Mouse (Mus musculus) embryo, embryonic 11 days (tissue): Measurements from ENCODE around the gene Lipa.
A peak's percentile ranks its signal among the peaks of the same experiment; 100 is the strongest.

Source experiments
- DNase-seq: peaks from one replicate; pipeline ENCODE4 v3.0.0-alpha.2; 2015

The Lipa gene

GRCm38 (mm10) chr19:34521978-34522377 lies 5.3 kb downstream of the Lipa start:
- DNase-seq: no peak

- no peak for DNase-seq
Observed at GRCm38 (mm10) chr19:34521361-34521760, 5.9 kb downstream of the Lipa start.

- no peak for DNase-seq
Observed at GRCm38 (mm10) chr19:34520051-34520450, 7.2 kb downstream of the Lipa start.

- no peak for DNase-seq
Observed at GRCm38 (mm10) chr19:34519646-34520045, 7.6 kb downstream of the Lipa start.

GRCm38 (mm10) chr19:34518786-34519185 lies 8.5 kb downstream of the Lipa start:
- no peak for DNase-seq

DNA sequence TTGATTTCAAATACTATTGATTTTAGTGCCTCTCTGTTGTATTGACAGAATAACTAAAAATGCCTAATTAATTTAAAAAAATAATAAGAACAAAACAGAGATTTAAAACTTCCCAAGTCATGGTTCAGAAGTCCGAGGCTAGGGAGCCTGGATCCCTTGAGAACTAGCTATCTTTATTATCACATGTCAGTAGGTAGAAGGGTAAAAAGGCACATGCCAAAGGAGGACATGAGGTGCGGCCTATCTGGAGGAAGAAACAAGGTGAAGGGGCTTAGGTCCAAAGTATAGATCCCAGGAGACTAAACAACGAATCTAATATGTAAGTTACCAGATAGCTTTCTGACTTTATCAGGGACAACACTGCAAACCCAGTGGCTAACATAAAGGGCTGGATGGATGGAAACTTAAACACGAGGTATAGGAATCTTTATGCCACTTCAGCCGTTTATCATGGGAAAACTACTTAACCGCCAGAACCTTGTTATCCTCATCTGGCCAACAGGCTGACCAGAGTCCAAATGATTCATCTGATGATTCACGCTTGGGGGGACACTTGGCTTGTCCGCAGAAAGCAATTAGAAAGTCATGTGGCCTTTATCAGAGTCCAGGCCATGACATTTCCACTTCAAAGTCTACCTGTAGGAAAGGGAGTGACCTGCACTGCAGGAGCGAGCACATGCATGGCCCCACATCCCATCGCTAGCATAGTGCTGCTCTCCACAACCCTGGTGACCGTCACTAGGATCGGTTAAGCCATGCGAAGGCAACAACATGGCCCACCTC lies 9.3 kb downstream of the Lipa start:
- no peak for DNase-seq

DNA sequence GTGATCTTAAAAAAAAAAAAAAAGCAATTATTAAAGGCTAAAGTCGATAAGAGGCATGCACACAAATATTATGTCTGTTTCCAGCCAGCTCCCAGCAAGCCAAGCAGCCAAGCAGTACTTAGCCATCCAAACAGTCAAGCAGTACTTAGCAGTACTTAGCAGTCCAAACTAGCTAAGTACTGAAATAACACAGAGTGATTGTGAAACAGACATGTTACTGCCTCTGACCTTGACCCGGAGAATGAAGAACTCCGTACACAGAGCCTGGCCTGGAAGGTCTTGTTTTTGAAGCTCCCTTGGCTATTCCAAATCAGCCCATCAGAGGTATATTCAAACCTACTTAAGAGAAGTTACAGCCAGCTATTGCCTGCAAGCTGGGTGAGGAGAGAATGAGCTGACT lies 10.1 kb downstream of the Lipa start:
- DNase-seq: no peak

DNA sequence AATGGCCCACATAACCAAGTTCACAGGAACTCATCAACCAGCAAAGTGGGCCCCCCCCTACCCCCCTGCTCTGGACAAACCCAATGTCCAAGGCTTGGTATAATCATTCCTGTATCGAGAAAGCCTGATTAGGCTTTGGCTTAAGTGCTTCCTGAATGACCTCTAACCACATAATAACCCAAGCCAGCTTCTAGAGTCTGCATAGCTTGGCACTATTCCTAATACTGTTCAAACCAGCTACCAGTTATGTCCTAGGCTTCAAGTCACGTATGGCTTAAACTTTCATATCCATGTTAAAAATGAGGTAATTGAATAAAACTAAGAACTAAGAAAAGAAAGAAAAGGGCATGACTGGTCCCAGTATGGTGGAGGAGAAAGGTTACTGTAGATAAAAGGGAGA lies 10.9 kb downstream of the Lipa start:
- no peak for DNase-seq

- no peak for DNase-seq
Observed at GRCm38 (mm10) chr19:34515681-34516080, 11.6 kb downstream of the Lipa start.

- DNase-seq: peak; percentile 8
Observed at GRCm38 (mm10) chr19:34511528-34511927, 15.7 kb downstream of the Lipa start.

DNA sequence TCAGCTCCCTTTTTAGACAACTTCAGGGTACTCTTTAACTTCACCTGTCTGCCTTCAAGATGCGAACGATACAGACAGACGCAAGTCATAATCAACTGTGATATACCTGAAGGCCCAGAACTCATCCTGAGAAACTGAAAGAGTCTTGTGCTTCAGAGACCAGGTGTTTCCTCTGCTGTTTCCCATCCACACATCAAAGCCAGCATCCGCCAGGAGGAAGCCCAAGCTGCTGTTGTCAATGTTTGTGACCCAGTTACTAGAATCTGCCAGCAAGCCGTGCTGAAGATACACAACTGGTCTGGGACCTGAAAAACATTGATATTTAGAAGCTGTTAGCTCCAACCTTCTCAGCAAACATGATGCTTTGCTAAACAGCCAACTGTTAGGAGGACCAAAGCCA lies 16.6 kb downstream of the Lipa start:
- no peak for DNase-seq

DNA sequence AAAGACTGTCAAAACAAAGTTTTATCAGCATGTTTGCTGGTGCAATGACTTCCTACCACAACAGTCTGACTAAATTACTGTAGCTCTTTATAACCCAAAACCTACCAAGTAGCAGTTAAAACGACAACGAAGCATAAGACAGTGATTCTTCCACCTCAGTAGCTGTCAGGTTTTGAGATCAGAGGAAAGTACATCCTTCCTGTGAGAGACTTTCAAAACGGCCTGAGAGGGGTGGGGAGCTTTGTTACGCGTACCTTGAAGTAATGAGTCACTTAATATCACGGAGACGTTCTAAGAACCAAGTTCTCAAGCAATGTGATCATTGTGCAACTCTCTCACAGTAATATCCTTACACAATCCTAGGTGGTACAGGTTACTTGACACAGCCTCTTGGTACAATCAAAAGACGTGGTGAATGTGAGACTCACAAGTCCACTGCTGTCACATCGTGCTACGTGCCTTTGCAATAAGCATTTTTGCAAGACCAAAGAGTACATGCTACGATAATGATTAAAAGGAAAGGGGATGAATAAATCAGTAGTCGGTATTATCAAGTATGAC lies 22.0 kb downstream of the Lipa start:
- no peak for DNase-seq

DNA sequence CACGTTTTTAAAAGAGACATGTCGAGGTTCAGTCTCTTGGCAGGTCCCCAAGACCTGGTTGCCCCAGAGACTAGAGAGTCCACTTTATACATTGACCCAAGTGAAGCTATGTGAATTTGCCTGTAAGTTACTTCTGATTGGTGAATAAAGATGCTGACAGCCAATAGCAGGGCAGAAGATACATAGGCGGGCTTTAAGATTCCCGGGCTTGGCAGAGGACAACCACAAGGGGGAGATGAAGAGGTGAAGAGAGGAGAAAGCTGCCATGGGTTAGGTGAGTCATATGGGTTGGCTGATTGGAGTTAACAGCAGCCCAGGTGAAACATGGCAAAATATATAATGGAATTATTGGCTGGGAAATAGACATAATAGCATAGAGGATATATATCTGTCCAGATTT lies 26.5 kb downstream of the Lipa start:
- peak; percentile 62 for DNase-seq

GRCm38 (mm10) chr19:34496353-34496752 lies 30.9 kb downstream of the Lipa start:
- DNase-seq: no peak

GRCm38 (mm10) chr19:34493859-34494258 lies 33.4 kb downstream of the Lipa start:
- DNase-seq: no peak

DNA sequence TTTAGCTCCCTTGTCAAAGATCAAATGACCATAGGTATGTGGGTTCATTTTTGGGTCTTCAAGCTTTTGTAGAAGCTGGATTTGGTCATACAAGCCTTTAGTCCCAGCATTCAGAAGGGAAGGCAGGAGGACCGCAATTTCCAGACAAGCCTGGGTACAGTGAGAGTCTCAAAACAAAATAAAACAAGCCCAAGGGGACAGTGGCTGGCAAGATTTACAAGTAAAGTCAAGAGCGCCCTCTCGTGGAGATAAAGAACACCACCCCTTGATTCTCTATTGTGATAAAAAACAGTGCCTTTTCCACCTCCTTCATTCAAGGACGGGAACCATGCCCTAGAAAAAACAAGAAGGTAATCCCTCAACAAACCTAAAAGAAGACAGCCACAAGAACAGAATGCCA lies 43.7 kb downstream of the Lipa start:
- DNase-seq: peak; percentile 84

DNA sequence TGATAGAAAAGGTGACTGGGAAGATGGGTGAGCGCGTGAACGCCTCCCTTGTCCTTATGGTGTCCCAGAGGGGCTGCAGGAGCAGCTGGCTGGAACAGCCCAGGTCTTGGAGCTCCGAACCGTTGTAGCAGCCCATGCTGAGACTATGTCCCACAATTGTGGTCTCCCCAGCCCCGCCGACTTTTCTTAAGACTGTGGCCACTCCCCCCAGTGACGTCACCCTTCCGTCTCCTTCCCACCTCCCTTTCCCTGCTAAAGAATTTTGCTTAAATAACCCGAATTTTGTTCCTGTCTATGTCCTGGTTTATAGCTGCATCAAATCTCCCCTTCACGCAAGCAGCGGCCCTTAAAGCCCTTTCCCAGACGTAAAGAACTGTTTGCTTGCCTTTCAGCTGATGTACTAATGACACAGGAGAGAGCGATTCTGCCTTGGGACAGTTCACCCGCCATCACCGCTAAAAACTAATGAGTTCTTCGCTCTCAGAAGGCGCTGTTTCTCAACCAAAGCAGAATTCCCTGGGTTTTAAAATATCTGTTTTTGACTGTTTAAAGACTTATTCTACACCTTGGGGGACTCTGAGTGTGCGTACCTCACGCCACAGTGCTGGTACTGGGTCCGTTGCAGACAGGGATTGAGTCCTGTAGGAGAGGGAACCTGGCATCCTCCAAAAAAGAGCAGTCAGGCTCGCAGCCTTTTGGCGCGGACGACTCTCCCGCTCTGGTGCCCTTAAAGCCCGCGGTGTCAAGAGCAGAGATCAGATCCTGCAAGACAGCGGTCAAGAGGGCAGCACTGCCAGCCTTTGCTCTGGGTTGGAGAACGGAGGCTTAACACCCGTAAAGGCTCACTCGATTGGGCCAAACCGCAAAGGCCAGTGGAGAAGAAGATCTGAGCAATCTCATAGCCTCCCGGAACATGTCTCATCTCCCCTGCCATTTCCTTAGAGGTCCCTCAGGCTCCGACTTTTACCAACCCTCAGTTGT lies 52.0 kb downstream of the Lipa start, which contains the start of gene Ch25h:
TSS of gene Ch25h (minus strand) at position 174 of the 981 bp plus-strand sequence.
- peak; percentile 76 for DNase-seq

- peak; percentile 18 for DNase-seq
Observed at GRCm38 (mm10) chr19:34474228-34474990, 52.9 kb downstream of the Lipa start.

- DNase-seq: no peak
Observed at GRCm38 (mm10) chr19:34471703-34472102, 55.6 kb downstream of the Lipa start.

- DNase-seq: no peak
Observed at GRCm38 (mm10) chr19:34468794-34469193, 58.5 kb downstream of the Lipa start.

DNA sequence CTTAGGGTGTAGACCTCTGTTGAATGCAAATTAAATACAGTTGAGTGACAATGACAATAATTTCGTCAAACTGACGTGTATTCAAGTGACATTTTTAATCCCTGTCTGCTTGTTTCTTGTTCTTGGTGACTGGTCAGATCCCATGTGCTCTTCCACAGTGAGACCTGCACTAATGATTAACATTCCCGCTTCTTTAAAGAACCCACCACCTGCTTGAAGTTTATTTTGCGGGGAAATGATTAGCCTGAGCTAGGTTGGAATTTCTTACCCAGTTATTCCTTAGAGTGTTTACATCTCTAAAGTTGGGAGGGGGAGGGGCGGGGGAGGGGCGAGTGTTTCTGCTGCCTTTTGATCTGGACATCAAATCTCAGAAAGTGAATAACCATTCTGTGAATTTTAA lies 59.1 kb downstream of the Lipa start:
- no peak for DNase-seq

- DNase-seq: no peak
Observed at GRCm38 (mm10) chr19:34464453-34464852, 62.8 kb downstream of the Lipa start.
